Mouse (Mus musculus) retina, postnatal 1 day (tissue): ENCODE data around the gene Serpine3.
A peak's percentile ranks its signal among the peaks of the same experiment; 100 is the strongest.
"Not testable (repeated sequence)": the region's sequence is repeated elsewhere in the genome, so short reads cannot be mapped to it uniquely, and the experiment has no call there.

Experiments
- DNase-seq: peaks from one replicate; pipeline ENCODE4 v3.0.0-alpha.2; 2012

The Serpine3 gene

DNA sequence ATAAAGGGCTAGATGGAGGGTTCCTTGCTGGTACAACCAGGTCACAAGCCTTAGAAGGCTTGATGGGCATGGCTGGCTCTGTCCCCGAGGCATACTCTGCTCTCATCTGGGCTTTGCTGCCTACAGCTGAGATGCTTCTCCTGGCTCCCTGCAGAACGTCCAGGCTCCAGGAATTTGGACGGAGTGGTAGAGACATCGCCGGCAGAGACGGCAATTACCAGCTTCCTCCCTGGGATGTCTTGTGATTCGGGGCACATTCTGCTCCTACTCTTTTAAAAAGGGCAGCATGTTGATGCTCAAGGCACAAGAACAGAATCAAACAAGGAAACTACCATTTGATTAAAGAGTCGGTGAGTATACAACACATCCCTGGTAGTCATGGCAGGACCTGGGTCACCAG, at the start of gene Serpine3:
Gene Serpine3 (plus strand): TSS at position 301 of the 400 bp plus-strand sequence.
- DNase-seq: no peak

DNA sequence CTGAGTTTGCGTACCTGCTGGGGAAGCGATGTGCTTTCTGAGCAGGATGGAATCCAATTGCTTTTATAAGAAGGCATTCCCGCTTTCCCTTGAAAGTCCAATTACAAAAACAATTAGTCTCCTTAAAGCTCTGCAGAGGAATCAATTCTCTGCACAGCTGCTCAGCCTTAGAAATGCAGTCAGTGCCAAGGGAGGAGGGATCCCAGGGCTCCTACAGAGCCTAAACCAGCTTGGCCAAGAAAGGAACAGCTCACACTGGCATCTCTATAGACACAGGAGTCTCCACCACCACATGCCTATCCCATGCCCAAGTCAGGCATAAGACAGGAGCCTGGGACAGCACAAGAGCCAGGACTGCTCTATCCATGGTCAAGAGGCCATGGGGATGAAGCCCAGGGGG, 41.1 kb upstream of the Serpine3 start:
- DNase-seq: no peak

DNA sequence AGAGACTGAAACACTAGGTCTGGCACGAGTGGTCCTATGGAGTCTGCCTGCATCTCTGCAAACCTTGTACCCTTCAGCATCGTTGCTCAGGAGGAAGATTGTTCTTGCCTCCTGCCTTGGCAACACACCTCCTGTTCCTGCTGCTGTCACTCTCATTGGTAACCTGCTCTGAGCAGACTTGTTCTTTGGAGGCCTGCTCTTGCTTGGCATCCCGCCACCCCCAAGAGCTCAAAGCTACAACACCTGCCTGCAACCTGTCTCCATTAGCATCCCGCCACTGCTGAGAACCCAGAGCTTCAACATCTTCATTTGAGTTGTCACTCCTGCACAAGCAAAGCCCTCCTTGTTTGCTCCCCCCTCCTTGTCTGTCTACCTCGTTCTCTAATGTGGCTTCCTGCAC, 35.5 kb upstream of the Serpine3 start:
- no peak for DNase-seq

DNA sequence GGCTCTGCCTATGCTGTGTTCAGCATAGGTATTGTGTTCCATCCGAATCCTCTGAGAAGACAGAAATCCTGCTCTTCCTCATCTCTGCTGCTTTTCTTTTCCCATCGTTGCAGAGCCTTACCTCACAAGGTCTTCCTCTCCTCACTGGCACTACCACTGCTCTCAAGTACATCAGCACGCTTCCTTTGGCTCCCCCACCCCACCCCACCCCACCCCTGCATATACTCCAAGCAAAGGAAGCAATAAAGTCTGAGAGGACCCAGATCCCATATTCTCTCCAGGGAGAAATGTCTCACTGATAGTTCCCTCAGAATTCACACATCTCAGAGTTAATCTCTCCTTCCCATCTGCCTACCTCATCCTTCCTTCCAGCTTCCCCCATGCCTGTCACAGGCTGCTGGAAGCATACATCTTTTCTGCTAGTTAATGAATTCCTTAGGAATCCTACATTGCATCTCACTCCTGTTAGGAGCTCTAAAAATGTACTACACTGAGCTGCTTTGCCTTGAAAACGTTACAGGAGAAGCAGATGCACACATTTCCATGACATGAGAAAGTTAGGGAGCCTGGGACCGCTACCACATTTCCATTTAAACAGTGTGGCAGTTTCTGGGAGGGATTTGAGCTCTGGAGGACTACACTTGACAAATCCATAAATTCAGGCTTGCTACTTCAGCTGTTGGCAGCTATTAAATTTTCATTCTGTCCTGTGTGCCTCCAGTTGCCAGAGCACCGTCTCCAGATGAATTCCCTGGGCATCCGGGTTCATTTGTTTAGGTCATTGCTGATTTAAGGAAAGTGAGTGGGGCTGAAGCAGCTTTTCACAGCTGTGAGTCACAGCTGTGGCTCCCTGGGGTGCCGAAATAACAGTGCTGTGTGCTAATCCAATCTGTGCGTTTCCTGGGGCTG, 25.8 kb upstream of the Serpine3 start:
- peak; percentile 56 for DNase-seq

DNA sequence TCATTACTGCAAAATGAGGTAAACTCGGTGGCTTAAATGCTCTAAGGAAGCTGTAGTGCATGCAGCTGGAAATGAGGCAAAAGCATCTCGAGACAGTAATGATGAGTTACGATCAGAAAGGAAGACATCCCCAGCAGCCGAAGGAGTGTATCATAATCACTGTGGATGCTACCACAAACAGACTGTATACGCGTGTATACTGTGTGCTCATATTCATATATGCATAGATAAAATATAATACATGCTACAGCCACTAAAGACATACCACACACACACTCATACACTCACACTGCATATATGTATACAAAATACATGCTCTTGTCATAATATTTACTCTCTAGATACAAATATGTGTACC, 25.1 kb upstream of the Serpine3 start:
- DNase-seq: no peak

DNA sequence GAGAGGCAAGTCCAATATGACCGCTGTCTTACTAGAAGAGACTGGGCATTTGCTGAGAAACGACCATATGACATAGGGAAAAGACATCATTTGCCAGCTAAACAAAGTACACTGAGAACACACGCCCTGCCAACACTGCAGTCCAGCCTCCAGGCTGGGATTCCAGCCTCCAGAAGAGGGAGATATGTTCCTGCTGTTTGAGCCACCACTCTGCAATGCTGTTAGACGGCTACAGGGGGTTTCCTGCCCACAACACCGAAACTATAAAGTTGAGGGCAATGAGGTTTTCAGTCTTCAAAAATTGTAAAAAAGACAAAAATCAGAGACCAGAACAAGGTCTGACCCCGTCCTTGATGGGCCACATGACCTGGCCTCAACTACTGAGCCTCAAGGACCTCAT, 24.4 kb upstream of the Serpine3 start:
- DNase-seq: no peak

DNA sequence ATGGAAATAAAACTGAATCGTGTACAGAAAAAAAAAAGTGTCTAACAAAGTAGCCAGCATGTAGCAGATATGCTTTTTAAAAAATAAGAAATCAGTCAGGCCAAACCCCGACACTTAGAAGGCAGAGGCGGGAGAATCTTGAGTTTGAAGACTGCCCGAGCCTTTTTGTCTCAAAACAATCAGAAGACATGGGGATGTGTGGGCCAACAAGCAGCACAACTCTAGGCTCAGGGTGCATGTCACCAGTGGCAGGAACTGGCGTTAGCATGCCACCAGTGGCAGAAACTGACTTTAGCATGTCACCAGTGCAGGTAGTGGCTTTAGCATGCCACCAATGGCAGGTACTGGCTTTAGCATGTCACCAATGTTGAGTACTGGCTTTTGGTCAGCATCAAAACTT, 23.9 kb upstream of the Serpine3 start:
- no peak for DNase-seq

DNA sequence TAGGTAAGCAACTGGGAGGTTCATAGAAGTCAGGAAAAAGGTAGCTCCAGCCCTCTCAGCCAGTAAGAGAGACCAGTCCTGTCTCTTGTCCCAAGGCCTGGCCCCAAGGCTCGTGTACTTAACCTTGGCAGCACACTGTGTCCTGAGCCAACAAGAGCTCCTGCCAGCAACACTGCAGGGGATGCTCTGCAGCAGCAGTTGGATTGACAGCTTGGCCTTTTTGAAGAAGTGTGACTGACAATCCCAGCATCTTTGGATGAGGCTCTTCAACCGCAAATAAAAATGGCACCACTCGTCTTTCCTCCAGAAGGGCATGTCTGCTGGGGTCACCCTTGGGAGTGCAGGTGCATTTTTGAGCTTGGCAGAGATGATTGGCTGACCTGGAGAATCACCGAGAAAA, 23.1 kb upstream of the Serpine3 start:
- no peak for DNase-seq

DNA sequence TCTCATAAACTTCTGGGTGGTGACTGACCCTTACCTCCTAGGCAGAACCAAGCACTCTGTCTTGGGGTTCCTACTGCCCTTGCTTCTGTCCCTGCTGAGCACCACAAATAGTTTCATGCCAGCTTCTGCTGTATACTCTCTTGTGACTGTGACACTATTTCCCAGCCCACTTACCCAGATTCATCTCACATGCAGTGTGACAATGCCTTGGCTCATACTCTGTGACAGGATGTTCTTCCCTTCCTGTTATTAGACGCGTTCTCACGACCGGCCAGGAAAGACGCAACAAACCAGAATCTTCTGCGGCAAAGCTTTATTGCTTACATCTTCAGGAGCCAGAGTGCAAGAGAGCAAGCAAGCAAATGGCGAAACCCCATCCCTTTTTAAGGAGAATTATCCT, 21.1 kb upstream of the Serpine3 start:
- DNase-seq: not testable (repeated sequence)

DNA sequence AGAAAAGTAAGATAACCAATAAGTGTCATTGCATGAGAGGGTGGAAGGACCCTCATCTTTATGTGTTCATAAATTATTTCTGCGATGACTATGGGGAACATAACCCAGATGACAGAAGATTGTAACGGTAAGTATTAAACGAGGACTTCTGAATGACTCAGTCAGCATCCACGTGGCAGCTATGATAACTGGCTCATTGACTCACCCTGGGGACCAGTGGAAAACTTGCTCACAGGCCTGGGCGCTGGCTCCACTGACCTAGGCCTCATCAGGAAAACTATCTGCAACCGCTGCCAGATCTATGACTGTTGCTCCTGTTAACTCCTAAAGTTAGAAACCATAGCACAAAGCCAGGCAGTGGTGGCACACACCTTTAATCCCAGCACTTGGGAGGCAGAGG, 15.1 kb upstream of the Serpine3 start:
- DNase-seq: no peak

DNA sequence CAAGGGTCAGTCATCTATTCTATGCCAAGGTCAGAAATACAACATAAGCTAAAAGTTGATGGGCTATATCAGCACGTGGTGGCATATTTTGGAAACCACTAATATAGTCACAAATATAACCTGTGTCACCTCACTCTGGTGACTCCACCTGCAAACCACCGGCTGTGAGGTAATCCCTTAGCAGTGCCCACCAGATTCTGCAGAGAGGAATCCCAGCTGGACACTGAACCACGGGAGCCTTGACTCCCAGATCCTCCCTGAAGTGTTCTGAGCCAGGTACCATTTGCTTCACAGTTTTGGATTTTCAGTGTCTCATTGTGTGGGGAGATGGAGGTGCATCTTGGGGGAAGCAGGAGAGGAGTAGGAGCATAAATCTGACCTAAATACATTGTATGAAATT, 13.1 kb upstream of the Serpine3 start:
- no peak for DNase-seq

DNA sequence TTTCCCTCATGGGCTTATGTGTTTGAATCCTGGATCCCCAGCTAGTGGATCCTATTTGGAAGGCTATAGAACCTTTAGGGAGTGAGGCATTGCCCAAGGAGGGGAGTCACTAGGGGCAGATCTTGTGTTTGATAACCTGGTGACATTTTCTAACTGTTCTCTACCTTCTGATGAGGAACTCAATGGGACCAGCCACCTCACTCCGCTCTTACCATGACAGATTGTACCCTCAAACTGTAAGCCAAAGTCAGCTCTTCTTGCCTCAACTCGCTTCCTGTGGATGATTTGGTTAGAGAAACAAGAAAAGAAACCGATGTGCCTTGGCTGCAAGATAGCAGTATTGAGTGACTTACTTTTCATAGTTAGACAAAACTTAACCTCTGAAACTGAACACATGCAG, 11.7 kb upstream of the Serpine3 start:
- DNase-seq: no peak

DNA sequence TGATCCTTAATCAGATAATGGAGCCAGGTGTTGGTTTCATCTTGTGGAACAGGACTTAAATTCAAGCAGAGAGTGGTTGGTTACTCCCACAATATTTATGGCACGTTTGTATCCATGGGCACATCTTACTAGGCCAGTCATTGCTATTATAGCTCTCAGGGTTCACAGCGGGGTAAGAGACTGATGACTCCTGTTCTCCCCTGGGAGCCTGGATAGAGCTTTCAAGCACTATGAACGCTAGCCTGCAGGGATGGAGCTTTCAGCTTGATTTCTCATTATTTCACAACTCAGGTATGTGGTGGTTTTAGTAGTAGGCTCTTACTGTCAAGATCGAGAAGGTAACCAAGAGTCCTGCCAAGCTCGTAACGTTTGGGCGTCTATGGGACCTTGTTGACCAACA, 7.5 kb upstream of the Serpine3 start:
- no peak for DNase-seq

DNA sequence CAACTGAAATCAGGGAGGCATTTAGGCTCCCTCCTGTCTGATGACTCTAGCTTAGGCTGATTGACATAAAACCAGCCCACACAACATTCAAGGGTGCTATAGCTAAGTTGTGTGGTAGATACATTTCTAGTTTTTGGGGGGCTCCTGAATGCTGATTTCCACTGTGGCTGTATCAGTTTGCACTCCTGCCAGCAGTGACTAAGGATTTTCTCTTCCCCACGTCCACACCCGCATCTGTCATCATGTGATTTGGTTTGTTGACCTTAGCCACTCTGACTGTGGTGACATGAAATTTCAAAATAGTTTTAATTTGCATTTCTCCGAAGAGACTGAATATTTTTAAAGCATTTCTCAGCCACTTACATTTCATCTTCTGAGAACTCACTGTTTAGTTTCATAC, 6.0 kb upstream of the Serpine3 start:
- no peak for DNase-seq

DNA sequence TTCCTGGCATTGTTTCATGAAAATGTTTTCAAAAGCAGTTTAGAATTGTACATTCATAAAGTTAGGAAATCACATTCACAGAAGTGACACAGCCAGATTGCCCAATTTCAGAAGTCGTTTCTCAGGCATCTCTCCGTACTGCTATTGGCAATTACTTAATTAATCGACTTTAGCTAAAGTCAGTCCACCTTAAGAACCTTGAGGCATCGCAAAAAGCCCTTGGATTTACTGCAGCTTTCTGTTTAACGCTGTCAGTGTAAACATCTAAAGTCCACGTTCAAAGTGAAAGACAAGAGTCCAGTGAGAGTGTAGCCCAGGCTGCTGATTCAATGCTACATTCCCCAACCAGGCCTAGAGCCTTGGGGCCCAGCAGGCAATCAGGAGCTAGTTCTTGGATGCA, 1.1 kb upstream of the Serpine3 start:
- no peak for DNase-seq

DNA sequence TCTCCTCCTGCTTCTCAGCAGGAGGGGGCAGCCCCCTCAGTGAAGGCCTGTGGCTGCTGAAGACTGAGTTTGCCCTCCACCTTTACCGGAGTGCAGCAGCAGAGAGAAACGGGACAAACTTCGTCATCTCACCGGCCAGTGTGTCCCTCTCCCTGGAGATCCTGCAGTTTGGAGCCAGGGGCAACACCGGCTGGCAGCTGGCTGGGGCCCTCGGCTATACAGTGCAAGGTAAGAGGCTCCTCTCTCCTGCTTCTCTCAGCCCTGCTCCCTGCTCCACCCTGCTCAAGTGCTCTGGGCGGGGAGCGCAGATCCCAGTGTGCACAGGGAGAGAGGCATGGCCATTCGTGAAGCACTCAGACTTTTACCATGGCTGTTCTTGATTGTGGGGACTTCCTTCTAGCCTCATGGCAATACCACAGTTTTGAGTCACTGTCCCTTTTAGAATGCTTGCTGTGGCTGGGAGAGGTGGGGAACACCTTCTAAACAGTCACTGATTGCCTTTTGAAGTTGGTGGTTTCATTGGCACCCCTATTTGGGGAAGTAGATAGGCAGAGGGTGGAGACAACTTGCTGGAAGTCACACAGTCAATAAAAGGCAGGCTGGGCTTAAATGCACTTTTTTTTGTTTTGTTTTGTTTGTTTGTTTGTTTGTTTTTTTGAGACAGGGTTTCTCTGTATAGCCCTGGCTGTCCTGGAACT, 1.7 kb downstream of the Serpine3 start:
- DNase-seq: no peak

DNA sequence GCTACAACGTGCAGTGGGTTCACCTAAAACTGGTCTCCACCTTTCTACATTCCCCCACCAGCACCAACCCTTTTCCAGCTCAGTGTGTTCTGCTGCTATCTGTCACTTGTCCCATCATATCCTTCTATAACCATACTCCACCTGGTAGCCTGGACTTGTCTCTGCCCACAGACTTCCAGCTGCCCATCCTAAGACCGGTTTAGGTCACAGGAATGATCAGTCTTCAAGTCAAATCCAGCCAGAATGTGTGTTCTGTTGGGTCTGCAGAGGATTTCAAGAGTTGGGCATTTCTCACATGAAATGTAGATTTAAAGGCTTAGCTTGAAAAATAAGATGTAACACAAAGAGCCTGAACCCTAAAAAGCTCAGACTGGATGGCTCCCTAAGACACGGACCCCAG, 10.2 kb downstream of the Serpine3 start:
- no peak for DNase-seq

DNA sequence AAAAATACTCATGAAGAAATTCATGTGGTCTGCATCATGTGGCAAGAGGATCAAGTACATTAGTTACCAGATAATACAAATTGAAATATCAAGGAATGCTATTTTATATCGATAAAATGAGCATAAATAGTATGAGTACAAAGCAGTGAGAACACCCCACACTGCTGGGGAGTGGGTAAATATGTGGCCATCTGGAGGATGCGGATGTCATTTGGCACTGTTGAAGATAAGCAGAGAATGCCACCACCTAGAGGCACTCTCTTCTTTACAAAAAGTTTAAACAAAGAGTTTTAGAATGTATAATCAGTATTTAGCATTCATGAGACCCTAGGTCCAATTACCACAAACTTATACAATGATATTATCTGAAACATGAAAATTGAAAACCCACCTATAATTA, 54.7 kb downstream of the Serpine3 start:
- DNase-seq: no peak

DNA sequence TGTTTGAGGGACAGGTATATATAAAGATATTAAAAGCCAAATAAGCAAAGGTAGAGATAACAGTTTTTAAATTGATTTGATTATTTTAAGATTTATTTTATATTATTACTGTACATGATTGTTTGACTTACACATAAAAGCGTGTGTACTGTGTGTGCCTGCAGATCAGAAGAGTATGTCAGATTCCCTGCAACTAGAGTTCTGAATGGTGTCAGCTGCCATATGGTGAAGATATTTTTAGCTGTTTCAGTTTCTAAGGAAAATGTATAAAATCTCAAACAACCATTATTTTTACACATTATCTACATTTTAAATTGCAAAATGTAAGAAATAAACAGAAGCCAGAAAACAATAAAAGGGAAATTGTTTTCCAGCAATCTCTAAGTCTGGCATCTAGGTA, 58.2 kb downstream of the Serpine3 start:
- DNase-seq: no peak

DNA sequence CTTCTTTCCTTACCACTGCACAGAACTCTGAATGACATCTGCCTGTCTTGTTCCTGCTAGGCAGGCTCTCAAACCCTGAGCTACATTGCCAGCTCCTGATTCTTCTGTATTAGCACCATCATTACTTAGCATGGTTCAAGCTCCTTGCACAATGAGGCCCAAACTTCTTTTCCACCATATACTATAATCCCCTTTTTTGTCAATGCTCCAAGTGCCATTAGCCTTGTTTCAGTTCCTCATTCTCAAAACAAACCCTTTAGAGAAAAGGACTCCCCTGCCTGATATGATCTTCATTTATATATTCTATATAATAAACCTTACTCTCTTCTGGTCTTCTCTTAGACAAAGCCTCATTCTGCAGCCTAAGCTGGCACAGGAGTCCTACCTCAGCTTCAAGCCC, 61.1 kb downstream of the Serpine3 start:
- no peak for DNase-seq

DNA sequence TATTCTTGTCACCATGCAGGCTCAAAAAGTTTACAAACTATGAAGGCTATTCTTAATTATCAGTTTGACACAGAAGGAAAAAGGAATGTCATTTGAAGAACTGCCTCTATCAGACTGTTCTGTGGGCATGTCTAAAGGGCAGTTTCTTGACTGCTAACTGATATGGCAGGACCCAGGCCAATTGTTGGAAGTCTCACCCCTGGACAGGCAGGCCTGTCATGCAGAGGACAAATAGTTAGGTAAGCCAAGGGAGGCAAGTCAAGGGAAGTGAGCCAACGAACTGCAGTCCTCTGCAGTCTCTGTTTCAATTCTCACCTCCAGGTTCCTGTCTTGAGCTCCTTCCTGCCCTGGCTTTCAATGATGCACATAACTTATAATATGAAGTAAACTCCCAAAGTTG, 68.4 kb downstream of the Serpine3 start:
- DNase-seq: no peak

DNA sequence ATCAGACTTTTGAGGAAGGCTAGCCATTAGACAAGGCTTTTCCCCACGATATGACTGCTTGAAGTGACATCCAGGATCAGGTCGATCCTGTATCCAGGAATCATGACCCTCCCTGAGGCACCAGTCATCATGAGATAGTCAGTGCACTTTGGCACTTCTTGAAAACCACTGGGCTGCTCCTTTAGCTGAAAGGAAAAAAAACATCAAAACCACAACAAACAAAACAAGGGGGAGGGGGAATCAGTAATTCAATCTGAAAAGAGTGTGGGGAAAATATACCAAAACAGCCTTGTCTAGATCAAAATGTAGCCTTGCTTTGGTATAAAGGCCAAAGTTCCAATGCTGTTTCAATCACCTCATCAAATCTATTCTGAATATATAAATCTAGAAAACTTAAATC, 70.2 kb downstream of the Serpine3 start:
- DNase-seq: no peak

DNA sequence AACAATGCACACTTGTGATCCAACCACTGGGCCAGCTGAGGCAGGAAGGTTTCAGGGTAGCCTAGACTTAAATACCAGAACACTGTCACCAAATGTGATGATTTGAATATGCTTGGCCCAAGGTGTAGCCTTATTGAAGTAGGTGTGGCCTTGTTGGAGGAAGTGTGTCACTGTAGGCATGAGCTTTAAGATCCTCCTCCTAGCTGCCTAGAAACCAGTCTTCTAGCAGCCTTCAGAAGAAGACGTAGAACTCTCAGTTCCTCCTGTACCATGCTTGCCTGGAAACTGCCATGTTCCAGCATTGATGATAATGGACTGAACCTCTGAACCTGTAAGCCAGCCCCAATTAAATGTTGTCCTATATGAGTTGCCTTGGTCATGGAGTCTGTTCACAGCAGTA, 72.2 kb downstream of the Serpine3 start:
- DNase-seq: no peak
